Mouse (Mus musculus) kidney, postnatal 14 days (tissue): Measurements from ENCODE around the gene Pdss1.
"Not testable (repeated sequence)": the region's sequence is repeated elsewhere in the genome, so short reads cannot be mapped to it uniquely, and the experiment has no call there.

Source experiments
- DNase-seq: peaks from one replicate; pipeline ENCODE4 v3.0.0; 2022; ENCODE audit warnings: mixed read lengths

The Pdss1 gene

GRCm38 (mm10) chr2:22895282-22896273 is at the start of gene Pdss1:
Gene Pdss1 (plus strand): TSS chr2:22895522.
- DNase-seq: peak; percentile 93

- no peak for DNase-seq
These were observed 43.4 kb upstream of the Pdss1 start for GRCm38 (mm10) chr2:22851900-22852299.

- DNase-seq: no peak
These were observed 37.8 kb upstream of the Pdss1 start for GRCm38 (mm10) chr2:22857501-22857900.

DNA sequence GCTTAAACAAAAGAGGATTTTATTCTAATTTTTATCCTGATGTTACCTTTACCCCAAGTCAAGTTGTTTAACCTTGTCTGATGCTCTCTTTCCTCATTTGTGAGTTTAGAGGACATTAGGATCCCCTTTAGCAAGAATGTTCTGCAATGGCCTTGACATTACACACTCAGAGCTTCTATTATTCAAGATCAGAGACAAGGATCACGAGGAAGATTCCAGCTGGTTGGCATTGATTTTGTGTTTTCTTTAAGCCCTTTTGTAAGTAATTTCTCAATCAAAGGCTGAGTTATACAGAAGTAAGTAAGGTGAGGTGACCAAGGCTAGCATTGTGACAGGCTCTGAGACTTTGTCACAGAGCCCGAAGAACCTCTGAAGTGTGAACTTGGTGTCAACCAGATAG is 33.1 kb upstream of the Pdss1 start:
- no peak for DNase-seq

DNA sequence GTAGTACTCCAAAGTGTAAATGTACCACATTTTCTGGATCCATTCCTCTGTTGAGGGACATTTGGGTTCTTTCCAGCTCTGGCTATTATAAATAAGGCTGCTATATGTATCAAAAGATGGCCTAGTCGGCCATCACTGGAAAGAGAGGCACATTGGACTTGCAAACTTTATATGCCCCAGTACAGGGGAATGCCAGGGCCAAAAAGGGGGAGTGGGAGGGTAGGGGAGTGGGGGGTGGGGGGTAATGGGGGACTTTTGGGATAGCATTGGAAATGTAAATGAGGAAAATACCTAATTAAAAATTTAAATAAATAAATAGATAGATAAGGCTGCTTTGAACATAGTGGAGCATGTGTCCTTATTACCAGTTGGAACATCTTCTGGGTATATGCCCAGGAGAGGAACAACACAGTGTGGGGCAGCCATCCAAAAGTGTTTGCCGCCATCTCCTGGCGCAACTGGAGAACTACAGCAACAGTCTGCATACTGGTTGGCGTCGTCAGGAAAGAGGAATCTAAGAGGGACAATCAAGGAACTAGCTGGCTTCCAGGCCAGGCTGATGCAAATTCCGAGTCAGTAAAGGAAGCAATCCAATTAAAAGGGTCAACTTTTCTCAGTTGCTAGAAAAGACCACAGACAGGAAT is 30.8 kb upstream of the Pdss1 start:
- peak; percentile 62 for DNase-seq

GRCm38 (mm10) chr2:22865818-22866217 is 29.5 kb upstream of the Pdss1 start:
- DNase-seq: no peak

DNA sequence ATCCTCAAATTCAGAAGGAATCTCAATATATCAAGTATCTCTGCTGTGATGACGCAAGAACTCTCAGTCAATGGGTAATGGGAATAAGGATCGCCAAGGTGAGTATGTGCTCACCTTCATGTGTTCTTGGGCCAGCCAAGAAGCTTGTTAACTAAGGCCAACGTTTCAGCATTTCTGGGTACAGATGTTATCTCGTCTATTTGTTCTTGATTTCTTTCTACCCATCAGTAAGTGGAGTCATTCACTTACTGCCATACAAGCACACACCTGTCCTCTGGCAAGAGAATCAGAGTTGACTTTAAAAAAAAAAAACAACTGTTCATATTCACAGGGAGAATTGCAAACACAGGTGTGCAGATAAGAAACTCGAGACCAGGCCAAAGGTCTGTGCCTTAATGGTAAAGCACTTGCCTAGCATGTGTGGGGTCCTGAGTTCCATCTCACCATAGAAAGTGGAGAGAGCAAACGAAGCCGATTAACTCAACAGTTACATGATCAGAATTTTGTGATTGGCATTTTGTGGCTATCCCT is 28.4 kb upstream of the Pdss1 start:
- no peak for DNase-seq

DNA sequence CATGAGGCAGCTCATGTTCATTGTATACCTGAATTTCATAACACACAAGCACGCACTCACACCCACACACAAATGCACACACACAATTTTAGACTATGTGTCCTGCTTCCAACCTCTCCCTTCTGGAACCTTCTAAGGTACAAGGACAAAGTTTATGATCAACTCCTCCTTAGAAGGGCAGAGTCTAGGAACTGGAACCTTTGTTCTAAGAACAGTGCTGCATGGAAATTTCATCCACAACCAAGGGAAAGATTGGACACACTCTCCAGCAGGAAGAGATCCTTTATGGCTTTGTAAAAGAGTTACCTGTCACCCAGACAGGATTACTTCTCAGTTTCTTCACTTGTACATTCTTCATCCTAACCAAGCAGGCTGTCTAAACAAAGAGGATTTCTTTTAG is 22.2 kb upstream of the Pdss1 start:
- no peak for DNase-seq

GRCm38 (mm10) chr2:22874628-22875027 is 20.7 kb upstream of the Pdss1 start:
- peak; percentile 72 for DNase-seq

- no peak for DNase-seq
These were observed 18.7 kb upstream of the Pdss1 start for GRCm38 (mm10) chr2:22876614-22877013.

DNA sequence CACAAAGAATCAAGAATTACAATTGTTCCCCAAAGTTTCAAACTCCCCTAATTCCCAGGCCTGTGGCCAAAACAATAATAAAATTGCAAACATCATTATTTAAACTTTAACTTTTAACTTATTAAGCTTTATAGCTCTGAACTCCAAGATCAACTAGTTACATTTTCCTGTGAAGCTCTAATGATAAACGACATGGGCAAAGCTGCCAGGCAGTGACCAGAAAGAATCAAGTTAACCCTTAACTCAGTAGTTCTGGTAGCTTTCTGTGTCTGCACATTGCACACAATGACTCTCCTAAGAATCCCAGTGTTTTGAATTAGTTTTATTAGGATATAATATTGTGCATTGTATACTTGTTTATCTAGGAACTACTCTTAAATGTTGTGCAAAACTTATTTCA is 16.5 kb upstream of the Pdss1 start:
- no peak for DNase-seq

GRCm38 (mm10) chr2:22880726-22881125 is 14.6 kb upstream of the Pdss1 start:
- not testable (repeated sequence) for DNase-seq

- no peak for DNase-seq
These were observed 415 bp upstream of the Pdss1 start for GRCm38 (mm10) chr2:22894932-22895281.

- no peak for DNase-seq
These were observed 8.6 kb downstream of the Pdss1 start for GRCm38 (mm10) chr2:22903947-22904346.

DNA sequence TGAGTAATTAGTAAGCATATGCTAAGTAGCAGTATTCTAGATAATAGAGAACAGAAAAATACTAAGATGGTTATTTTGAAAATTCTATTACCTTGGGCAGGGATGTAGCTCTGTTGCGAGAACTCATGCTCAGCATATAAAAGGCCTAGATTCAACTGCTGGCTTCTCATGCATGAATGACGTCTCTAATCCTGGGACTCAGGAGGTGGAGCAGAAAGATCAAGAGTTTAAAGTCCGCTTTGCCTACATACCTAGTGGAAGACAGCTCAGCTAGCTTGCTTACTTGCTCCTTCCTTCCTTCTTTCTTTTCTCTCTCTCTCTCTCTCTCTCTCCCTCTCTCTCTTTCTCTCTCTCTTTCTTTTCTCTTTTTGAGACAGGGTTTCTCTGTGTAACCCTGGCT is 19.1 kb downstream of the Pdss1 start:
- peak; percentile 44 for DNase-seq

- DNase-seq: no peak
These were observed 23.3 kb downstream of the Pdss1 start for GRCm38 (mm10) chr2:22918651-22919050.

DNA sequence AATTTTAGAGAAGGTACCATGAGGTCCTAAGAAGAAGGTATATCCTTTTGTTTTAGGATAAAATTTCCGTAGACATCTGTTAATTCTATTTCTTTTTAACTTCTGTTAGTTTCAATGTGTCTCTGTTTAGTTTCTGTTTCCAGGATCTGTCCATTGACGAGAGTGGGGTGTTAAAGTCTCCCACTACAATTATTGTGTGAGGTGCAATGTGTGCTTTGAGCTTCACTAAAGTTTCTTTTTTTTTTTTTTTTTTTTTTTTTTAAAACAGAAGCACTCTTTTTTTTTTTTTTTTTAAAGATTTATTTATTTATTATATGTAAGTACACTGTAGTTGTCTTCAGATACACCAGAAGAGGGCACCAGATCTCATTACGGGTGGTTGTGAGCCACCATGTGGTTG is 30.6 kb downstream of the Pdss1 start:
- DNase-seq: not testable (repeated sequence)

GRCm38 (mm10) chr2:22928259-22928658 is 32.9 kb downstream of the Pdss1 start:
- DNase-seq: no peak

GRCm38 (mm10) chr2:22933556-22933955 is 38.2 kb downstream of the Pdss1 start:
- no peak for DNase-seq

GRCm38 (mm10) chr2:22949956-22950355 is 54.6 kb downstream of the Pdss1 start:
- DNase-seq: peak; percentile 12

DNA sequence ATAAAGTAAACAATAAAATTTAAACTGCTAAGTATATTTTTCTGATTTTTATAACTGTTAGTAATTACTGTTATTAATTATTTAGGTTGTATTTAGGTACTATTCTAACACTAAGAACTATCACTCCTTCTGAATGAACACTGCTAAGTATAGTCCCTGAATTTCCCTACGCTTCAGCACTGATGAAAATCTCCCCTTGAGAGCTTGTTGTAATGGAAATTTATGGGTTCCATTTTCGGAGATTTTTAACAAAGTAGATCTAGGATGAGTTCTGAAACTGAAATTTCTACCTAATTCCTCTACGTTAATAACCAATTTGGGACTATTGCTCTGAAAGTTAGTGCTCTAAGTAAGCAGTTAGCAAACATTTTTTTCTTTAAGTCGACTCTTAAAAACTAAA is 59.0 kb downstream of the Pdss1 start:
- DNase-seq: no peak

GRCm38 (mm10) chr2:22955914-22956313 is 60.6 kb downstream of the Pdss1 start:
- no peak for DNase-seq

- no peak for DNase-seq
These were observed 62.1 kb downstream of the Pdss1 start for GRCm38 (mm10) chr2:22957415-22957814.

GRCm38 (mm10) chr2:22961681-22962080 is 66.4 kb downstream of the Pdss1 start:
- no peak for DNase-seq
